ENCODE assay signal across 22 mouse cellular contexts in genomic region chr4:120905644-120906043, GRCm38 (mm10).
"Had no signal": no experiment of that assay in that cellular context is flagged by ENCODE, and none has a peak within 500 bp of the region (broad histone marks: within the 10 kb centered on the region; RNA-seq: fewer than 3 reads in every experiment).

No protein-coding gene starts in this region.

- DNase-seq: kidney, adult 8-10 months; kidney, postnatal 10 days; kidney, postnatal 36 days; layer of hippocampus, postnatal 36 days; liver, embryonic 13.5 days; lung, adult 2 months; lung, postnatal 14 days; lung, postnatal 4 days; right cerebral cortex, adult 18-20 months; right cerebral cortex, postnatal 14 days; right cerebral cortex, postnatal 4 days; thymus, adult 2 months; thymus, postnatal 14 days; thymus, postnatal 4 days had no signal

- H3K4me2 ChIP-seq: kidney, embryonic 15.5 days; liver, embryonic 13.5 days; midbrain, embryonic 15.5 days; neural tube, embryonic 12.5 days; neural tube, embryonic 15.5 days had no signal

- H3K36me3 ChIP-seq: kidney, embryonic 15.5 days; liver, embryonic 13.5 days; midbrain, embryonic 10.5 days; midbrain, embryonic 15.5 days; neural tube, embryonic 12.5 days; neural tube, embryonic 15.5 days had no signal

- H3K4me1 ChIP-seq: kidney, embryonic 15.5 days; liver, embryonic 13.5 days; midbrain, embryonic 10.5 days; midbrain, embryonic 15.5 days; neural tube, embryonic 12.5 days had no signal

- H3K9ac ChIP-seq: kidney, embryonic 15.5 days; liver, embryonic 13.5 days; midbrain, embryonic 15.5 days; neural tube, embryonic 12.5 days; neural tube, embryonic 15.5 days had no signal

- H3K27ac ChIP-seq: kidney, embryonic 15.5 days; left cerebral cortex, adult 2 months; liver, embryonic 13.5 days; midbrain, embryonic 10.5 days; midbrain, embryonic 15.5 days; neural tube, embryonic 12.5 days; neural tube, embryonic 15.5 days; stomach, postnatal 0 days had no signal

- H3K27me3 ChIP-seq: kidney, embryonic 15.5 days; liver, embryonic 13.5 days; midbrain, embryonic 15.5 days; neural tube, embryonic 12.5 days; neural tube, embryonic 15.5 days had no signal

- ATAC-seq: midbrain, embryonic 15.5 days had no signal

- H3K4me3 ChIP-seq: kidney, embryonic 15.5 days; left cerebral cortex, adult 2 months; liver, embryonic 13.5 days; megakaryocyte, embryonic 14.5 days; midbrain, embryonic 10.5 days; midbrain, embryonic 15.5 days; neural tube, embryonic 12.5 days; neural tube, embryonic 15.5 days had no signal

- H3K9me3 ChIP-seq: kidney, embryonic 15.5 days; liver, embryonic 13.5 days; megakaryocyte, embryonic 14.5 days; midbrain, embryonic 10.5 days; midbrain, embryonic 15.5 days; neural tube, embryonic 12.5 days; neural tube, embryonic 15.5 days had no signal
